Mouse (Mus musculus) stomach, postnatal 0 days (tissue): ENCODE measurements around the gene Med28. TPM values are rescaled to one million over a fixed set of nuclear protein-coding genes. Genes with fewer than 3 reads are reported as not detected.

ENCODE experiments used
- ATAC-seq: fragments of 200-750 bp; cut with Nextera tagmentation; 2 replicates; pipeline ENCODE4 v1.8.0; 2017; ENCODE audit not compliant: low FRiP score, low TSS enrichment
- DNase-seq: peaks from one replicate; pipeline ENCODE4 v3.0.0-alpha.2; 2016; ENCODE audit warnings: low spot score
- H3K27ac ChIP-seq: fragments of 300-500 bp; sonication (generic); replicated peaks from 2 replicates; pipeline ENCODE4 v1.5.1; 2014; ENCODE audit warnings: mild to moderate bottlenecking, control low read depth
- H3K27me3 ChIP-seq: fragments of 300-500 bp; sonication (generic); 2 replicates; pipeline ENCODE4 v1.6.1; 2014; ENCODE audit warnings: low read length; ENCODE audit not compliant: control insufficient read depth, insufficient read depth
- H3K36me3 ChIP-seq: fragments of 300-500 bp; sonication (generic); 2 replicates; pipeline ENCODE4 v1.6.1; 2014; ENCODE audit warnings: low read length, mixed read lengths; ENCODE audit not compliant: control insufficient read depth, insufficient read depth
- H3K4me1 ChIP-seq: fragments of 300-500 bp; sonication (generic); replicated peaks from 2 replicates; pipeline ENCODE4 v1.6.1; 2014; ENCODE audit warnings: antibody characterized with exemption; ENCODE audit not compliant: control insufficient read depth, insufficient read depth
- H3K4me2 ChIP-seq: fragments of 300-500 bp; sonication (generic); replicated peaks from 2 replicates; pipeline ENCODE4 v1.6.1; 2014; ENCODE audit warnings: low read depth, mild to moderate bottlenecking, control low read depth, moderate library complexity
- H3K4me3 ChIP-seq: fragments of 300-500 bp; sonication (generic); 2 replicates; pipeline ENCODE4 v1.5.1; 2014; ENCODE audit warnings: low read depth, low read length, control low read depth
- H3K9ac ChIP-seq: fragments of 300-500 bp; sonication (generic); 2 replicates; pipeline ENCODE4 v1.6.1; 2014; ENCODE audit warnings: mild to moderate bottlenecking, low read length, control low read depth, mixed read lengths
- H3K9me3 ChIP-seq: fragments of 300-500 bp; sonication (generic); 2 replicates; pipeline ENCODE4 v1.6.1; 2016; ENCODE audit warnings: low read length; ENCODE audit not compliant: control insufficient read depth
- CTCF ChIP-seq: IDR thresholded peaks from 2 replicates; pipeline ENCODE4 v1.5.1; 2016; ENCODE audit warnings: antibody characterized with exemption, low read depth, mild to moderate bottlenecking, moderate library complexity
- EP300 ChIP-seq: optimal IDR thresholded peaks from 2 replicates; pipeline ENCODE3; 2016; ENCODE audit warnings: antibody characterized with exemption
- WGBS: fragments of 180-500 bp; shearing (Covaris S2); extraction: QIAGEN DNeasy Blood & Tissue Kit; methylation state at CpG from one replicate; pipeline ENCODE4 v1.1.7; 2014; 5-methylcytosine and 5-hydroxymethylcytosine counted together
- polyA plus RNA-seq: library from polyadenylated mRNA; unstranded; fragments of >200 nt; fragmentation: Nextera tagmentation; extraction: Ambion mirVana; gene quantifications from 2 replicates; pipeline ENCODE4 v1.2.1, GENCODE M21; 2015

Gene Med28
- polyA plus RNA-seq, 1 experiment from 2014 or later: 169 TPM

- Histone ChIP-seq H3K9me3 (no peaks in the 10 kb centered on the region), H3K9ac (no peak overlapping the region), H3K36me3 (peaks cover 18% of the 10 kb centered on the region), H3K27me3 (no peaks in the 10 kb centered on the region), H3K4me2 (no peak overlapping the region), H3K27ac (no peak overlapping the region), H3K4me3 (no peak overlapping the region), H3K4me1 (no peaks in the 10 kb centered on the region)
- TF ChIP-seq EP300: no peak
- no peak for TF ChIP-seq CTCF
- DNase-seq (no peak), ATAC-seq (no peak)
- 77% methylated on average over 1 of the region's 1 CpGs for WGBS
These were observed 5.4 kb upstream of the Med28 start for GRCm38 (mm10) chr5:45514599-45514998.

GRCm38 (mm10) chr5:45515151-45515743, 4.8 kb upstream of the Med28 start:
- Histone ChIP-seq H3K9ac (no peak overlapping the region), H3K27me3 (no peaks in the 10 kb centered on the region), H3K27ac (no peak overlapping the region), H3K4me1 (no peaks in the 10 kb centered on the region), H3K4me3 (no peak overlapping the region), H3K4me2 (no peak overlapping the region), H3K9me3 (no peaks in the 10 kb centered on the region), H3K36me3 (peaks cover 11% of the 10 kb centered on the region)
- DNase-seq: no peak
- no peak for ATAC-seq
- 91% methylated on average over 10 of the region's 10 CpGs for WGBS
- TF ChIP-seq CTCF (no peak), EP300 (no peak)

- no peak for TF ChIP-seq CTCF
- ATAC-seq (no peak), DNase-seq (no peak)
- WGBS: 3% methylated on average over 5 of the region's 5 CpGs
- Histone ChIP-seq H3K4me3 (peak overlapping the region; percentile 98), H3K4me2 (peak overlapping the region; percentile 78), H3K9me3 (no peaks in the 10 kb centered on the region), H3K27ac (0 out of 2 replicates have a peak overlapping the region, but pooled peaks have one; percentile 59), H3K4me1 (no peaks in the 10 kb centered on the region; the same call in 1 of the 2 replicates), H3K27me3 (no peaks in the 10 kb centered on the region), H3K9ac (peak overlapping the region; percentile 87), H3K36me3 (peaks cover 3% of the 10 kb centered on the region; the same call in 1 of the 2 replicates)
These were observed 731 bp downstream of the Med28 start for GRCm38 (mm10) chr5:45520809-45521110.

- Histone ChIP-seq H3K4me1 (no peaks in the 10 kb centered on the region; the same call in 1 of the 2 replicates), H3K36me3 (peaks cover 6% of the 10 kb centered on the region; the same call in 1 of the 2 replicates), H3K4me3 (no peak overlapping the region), H3K4me2 (peak overlapping the region; percentile 78), H3K9ac (no peak overlapping the region), H3K27ac (no peak overlapping the region), H3K27me3 (no peaks in the 10 kb centered on the region), H3K9me3 (no peaks in the 10 kb centered on the region)
- TF ChIP-seq EP300 (no peak), CTCF (no peak)
- WGBS: 87% methylated on average over 6 of the region's 6 CpGs
- DNase-seq (no peak), ATAC-seq (no peak)
These were observed 1.6 kb downstream of the Med28 start for GRCm38 (mm10) chr5:45521601-45522000.

GRCm38 (mm10) chr5:45525101-45525500, 5.1 kb downstream of the Med28 start:
- Histone ChIP-seq H3K9ac (no peak overlapping the region), H3K4me2 (no peak overlapping the region), H3K4me1 (no peaks in the 10 kb centered on the region; the same call in 1 of the 2 replicates), H3K27me3 (no peaks in the 10 kb centered on the region), H3K27ac (no peak overlapping the region), H3K9me3 (no peaks in the 10 kb centered on the region), H3K36me3 (peaks cover 16% of the 10 kb centered on the region; the same call in 1 of the 2 replicates), H3K4me3 (no peak overlapping the region)
- 93% methylated on average over 10 of the region's 10 CpGs for WGBS
- TF ChIP-seq EP300 (no peak), CTCF (no peak)
- DNase-seq (no peak), ATAC-seq (no peak)

GRCm38 (mm10) chr5:45526338-45526737, 6.3 kb downstream of the Med28 start:
- no peak for TF ChIP-seq EP300
- no peak for TF ChIP-seq CTCF
- Histone ChIP-seq H3K4me1 (no peaks in the 10 kb centered on the region), H3K9ac (no peak overlapping the region), H3K4me3 (no peak overlapping the region), H3K4me2 (no peak overlapping the region), H3K9me3 (no peaks in the 10 kb centered on the region), H3K27ac (no peak overlapping the region), H3K36me3 (peaks cover 19% of the 10 kb centered on the region; the same call in 1 of the 2 replicates), H3K27me3 (no peaks in the 10 kb centered on the region)
- ATAC-seq (no peak), DNase-seq (no peak)
- WGBS: 85% methylated on average over 4 of the region's 4 CpGs
